Mouse (Mus musculus) kidney, embryonic 15.5 days (tissue): Measurements from ENCODE around the gene Lhfpl2. TPM values are rescaled to one million over a fixed set of nuclear protein-coding genes. Genes with fewer than 3 reads are reported as not detected.
"Not testable (repeated sequence)": the region's sequence is repeated elsewhere in the genome, so short reads cannot be mapped to it uniquely, and the experiment has no call there.

ENCODE experiments used
- ATAC-seq: fragments of 200-750 bp; cut with Nextera tagmentation; replicated peaks from 2 replicates; pipeline ENCODE4 v1.8.0; 2017; ENCODE audit warnings: moderate TSS enrichment; ENCODE audit not compliant: low FRiP score
- H3K27ac ChIP-seq: fragments of 300-500 bp; sonication (generic); 2 replicates; pipeline ENCODE4 v1.5.1; 2015; ENCODE audit warnings: mild to moderate bottlenecking, inconsistent platforms
- H3K27me3 ChIP-seq: fragments of 300-500 bp; sonication (generic); 2 replicates; pipeline ENCODE4 v1.6.1; 2015; ENCODE audit warnings: inconsistent platforms
- H3K36me3 ChIP-seq: fragments of 300-500 bp; sonication (generic); 2 replicates; pipeline ENCODE4 v1.6.1; 2015; ENCODE audit warnings: inconsistent platforms
- H3K4me1 ChIP-seq: fragments of 300-500 bp; sonication (generic); 2 replicates; pipeline ENCODE4 v1.6.1; 2015; ENCODE audit warnings: inconsistent platforms
- H3K4me2 ChIP-seq: fragments of 300-500 bp; sonication (generic); 2 replicates; pipeline ENCODE4 v1.6.1; 2015; ENCODE audit warnings: moderate library complexity, mild to moderate bottlenecking, inconsistent platforms
- H3K4me3 ChIP-seq: fragments of 300-500 bp; sonication (generic); replicated peaks from 2 replicates; pipeline ENCODE4 v1.5.1; 2015; ENCODE audit warnings: mild to moderate bottlenecking, inconsistent platforms
- H3K9ac ChIP-seq: fragments of 300-500 bp; sonication (generic); 2 replicates; pipeline ENCODE4 v1.6.1; 2015; ENCODE audit warnings: mild to moderate bottlenecking, inconsistent platforms
- H3K9me3 ChIP-seq: fragments of 300-500 bp; sonication (generic); replicated peaks from 2 replicates; pipeline ENCODE4 v1.6.1; 2016; ENCODE audit warnings: inconsistent platforms
- WGBS: fragments of 180-500 bp; shearing (Covaris S2); methylation state at CpG from one replicate; pipeline ENCODE4 v1.1.7; 2015; ENCODE audit warnings: mixed read lengths; 5-methylcytosine and 5-hydroxymethylcytosine counted together
- polyA plus RNA-seq: library from polyadenylated mRNA; unstranded; fragments of >200 nt; fragmentation: Nextera tagmentation; extraction: Ambion mirVana; gene quantifications from 2 replicates; pipeline ENCODE4 v1.2.1, GENCODE M21; 2015

Gene Lhfpl2
- polyA plus RNA-seq, result 87.7 and 89.1 TPM in 2 replicates

DNA sequence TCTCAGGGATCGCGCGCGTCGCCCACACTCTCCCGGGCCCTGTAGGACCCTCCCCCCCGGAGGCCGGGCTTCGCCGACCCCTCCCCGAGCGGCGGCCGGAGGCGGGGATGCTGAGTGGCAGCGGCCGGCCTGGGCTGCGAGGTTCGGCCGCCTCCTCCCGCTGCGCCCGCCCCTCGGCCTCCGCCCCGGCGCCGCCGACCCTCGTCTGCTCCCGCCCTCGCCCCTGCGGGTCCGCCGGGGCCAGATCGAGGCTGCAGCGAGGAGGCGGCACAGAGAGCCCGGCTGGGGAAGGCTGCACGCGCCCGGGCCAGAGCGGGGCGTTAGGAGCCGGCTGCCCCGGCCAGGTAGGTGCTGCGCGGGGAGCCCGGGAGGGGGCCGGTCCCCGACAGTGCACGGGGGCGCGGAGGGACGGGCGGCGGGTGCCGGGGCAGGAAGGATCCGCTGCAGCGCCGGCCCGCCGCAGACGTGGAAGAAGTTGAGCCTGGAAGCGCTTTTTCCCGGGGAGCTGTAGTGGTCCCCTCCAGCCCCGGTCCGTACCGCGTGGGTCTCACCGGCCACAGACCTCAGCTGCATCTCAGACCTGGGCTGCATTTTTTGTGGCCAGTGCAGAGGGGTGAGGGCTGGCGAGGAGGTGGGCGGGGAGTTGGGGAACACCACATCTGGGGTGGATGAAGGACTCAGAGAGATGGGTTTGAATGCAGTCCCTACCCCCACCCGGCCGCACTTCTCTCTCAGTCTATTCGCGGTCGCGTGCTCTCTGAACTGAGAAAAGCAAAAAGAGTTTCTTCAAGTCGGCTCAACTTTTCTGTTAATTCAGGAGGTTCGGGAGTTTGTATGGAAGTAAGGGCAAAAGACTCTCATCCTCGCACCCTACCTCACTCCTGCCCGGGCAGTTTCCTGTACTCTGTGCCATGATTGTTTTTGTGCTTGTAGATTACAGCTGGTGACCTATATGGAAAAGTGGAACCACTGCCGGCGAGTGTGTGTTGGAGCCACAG lies at the start of gene Lhfpl2:
Gene Lhfpl2 (plus strand): TSS at position 234 of the 998 bp plus-strand sequence.
- H3K9ac ChIP-seq, result peak within 1 kb of the TSS; percentile 90
- H3K4me3 ChIP-seq, result peak within 1 kb of the TSS; percentile 89
- under 1% methylated on average over 78 of the region's 85 CpGs for WGBS
- peaks cover 45% of the 10 kb centered on the region for H3K4me1 ChIP-seq
- peak within 1 kb of the TSS; percentile 79 for H3K4me2 ChIP-seq
- peak; percentile 90 for ATAC-seq
- peaks cover 8% of the 10 kb centered on the region; the same call in 1 of the 2 replicates for H3K36me3 ChIP-seq
- H3K27me3 ChIP-seq, result no peaks in the 10 kb centered on the region
- peak within 1 kb of the TSS; percentile 96 for H3K27ac ChIP-seq
- 0 out of 2 replicates have a peak, but pooled peaks cover 4% of the 10 kb centered on the region for H3K9me3 ChIP-seq

DNA sequence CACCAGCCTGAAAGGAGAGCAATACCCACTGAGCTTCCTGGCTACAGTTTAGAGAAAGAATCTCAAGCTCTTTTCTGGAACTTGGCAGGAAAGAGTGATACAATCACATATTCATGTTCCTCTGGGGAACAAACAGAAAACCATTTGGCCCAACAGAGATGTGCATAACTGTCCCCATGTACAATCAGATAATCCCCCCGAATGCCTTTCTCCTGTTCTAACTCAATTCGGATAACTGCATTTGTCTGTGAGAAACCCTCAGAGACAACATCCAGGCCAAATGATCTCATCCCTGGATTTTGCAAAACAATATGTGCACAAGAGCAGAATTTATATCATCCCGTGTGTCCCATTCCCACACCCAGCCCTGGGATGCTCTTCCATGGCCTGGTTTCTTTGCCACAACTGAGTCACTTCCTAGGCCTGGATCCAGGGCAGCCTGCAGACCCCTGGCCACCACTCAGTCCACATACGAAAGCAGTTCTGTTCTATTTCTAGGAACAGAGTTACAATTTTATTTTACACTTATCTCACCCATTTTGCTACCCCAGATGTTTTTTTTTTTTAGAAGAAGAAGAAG lies 45.5 kb upstream of the Lhfpl2 start:
- Histone ChIP-seq H3K27me3 (no peaks in the 10 kb centered on the region), H3K4me2 (no peak overlapping the region), H3K9me3 (no peaks in the 10 kb centered on the region), H3K4me3 (no peak overlapping the region), H3K36me3 (no peaks in the 10 kb centered on the region), H3K9ac (no peak overlapping the region), H3K4me1 (peaks cover 12% of the 10 kb centered on the region), H3K27ac (no peak overlapping the region)
- no peak for ATAC-seq
- WGBS, result 92% methylated on average over 4 of the region's 4 CpGs

GRCm38 (mm10) chr13:94013986-94014385 lies 43.6 kb upstream of the Lhfpl2 start:
- Histone ChIP-seq H3K9me3 (no peaks in the 10 kb centered on the region), H3K27ac (peak overlapping the region; percentile 38; the same call in 1 of the 2 replicates), H3K9ac (no peak overlapping the region), H3K4me2 (no peak overlapping the region), H3K27me3 (no peaks in the 10 kb centered on the region), H3K4me3 (no peak overlapping the region), H3K4me1 (peaks cover 12% of the 10 kb centered on the region), H3K36me3 (no peaks in the 10 kb centered on the region)
- 68% methylated on average over 10 of the region's 10 CpGs for WGBS
- no peak for ATAC-seq

GRCm38 (mm10) chr13:94024575-94024974 lies 33.0 kb upstream of the Lhfpl2 start:
- H3K36me3 ChIP-seq, H3K4me2 ChIP-seq, H3K27ac ChIP-seq, ATAC-seq, H3K9me3 ChIP-seq, H3K27me3 ChIP-seq, H3K9ac ChIP-seq, H3K4me3 ChIP-seq: not testable (repeated sequence)
- H3K4me1 ChIP-seq, result peaks cover 14% of the 10 kb centered on the region
- 79% methylated on average over 10 of the region's 13 CpGs for WGBS

- Histone ChIP-seq H3K27me3 (no peaks in the 10 kb centered on the region), H3K36me3 (no peaks in the 10 kb centered on the region), H3K9ac (no peak overlapping the region), H3K9me3 (no peaks in the 10 kb centered on the region), H3K4me1 (peaks cover 14% of the 10 kb centered on the region), H3K27ac (peak overlapping the region; percentile 38; the same call in 1 of the 2 replicates), H3K4me2 (no peak overlapping the region), H3K4me3 (no peak overlapping the region)
- no peak; the same call in 1 of the 2 replicates for ATAC-seq
- 65% methylated on average over 10 of the region's 10 CpGs for WGBS
These were observed 28.4 kb upstream of the Lhfpl2 start for GRCm38 (mm10) chr13:94029147-94029546.

GRCm38 (mm10) chr13:94030551-94030950 lies 27.0 kb upstream of the Lhfpl2 start:
- Histone ChIP-seq H3K27me3 (no peaks in the 10 kb centered on the region), H3K36me3 (no peaks in the 10 kb centered on the region), H3K9ac (no peak overlapping the region), H3K27ac (no peak overlapping the region), H3K4me3 (no peak overlapping the region), H3K4me2 (no peak overlapping the region), H3K9me3 (no peaks in the 10 kb centered on the region), H3K4me1 (peaks cover 14% of the 10 kb centered on the region)
- WGBS, result 95% methylated on average over 2 of the region's 2 CpGs
- no peak for ATAC-seq

DNA sequence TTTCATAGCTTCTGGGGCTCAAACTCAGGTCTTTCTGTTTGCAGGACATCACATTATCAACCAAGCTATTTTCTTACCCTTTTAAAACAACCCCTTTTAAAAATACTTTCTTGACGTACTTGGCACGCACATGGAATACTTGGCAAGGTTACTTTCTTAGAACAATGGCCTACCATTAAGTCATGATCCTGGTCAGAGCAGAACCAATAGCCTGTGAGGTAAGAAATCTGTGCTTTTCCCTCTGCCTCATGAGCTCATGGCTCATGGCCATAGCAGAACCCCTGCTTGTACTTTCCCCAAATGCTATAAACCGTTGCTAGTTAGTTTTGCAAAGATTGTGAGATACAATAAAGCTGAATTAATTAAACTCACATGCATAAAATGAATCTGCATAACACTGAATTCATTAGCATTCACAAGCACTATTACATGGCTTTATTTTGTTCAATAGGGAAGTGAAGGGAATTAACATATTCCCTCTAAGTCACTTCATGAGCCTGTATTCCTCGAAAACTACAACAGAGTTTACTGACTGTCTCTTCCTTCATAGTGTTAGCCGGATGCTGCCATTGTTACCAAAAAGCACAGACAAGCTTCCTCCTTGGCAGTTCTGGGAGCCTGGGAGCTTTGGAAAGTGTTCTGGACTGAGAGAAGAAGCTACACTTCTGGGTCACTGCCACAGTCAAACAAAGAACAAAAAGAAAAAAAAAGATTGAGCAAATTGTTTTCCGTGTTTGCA lies 20.1 kb upstream of the Lhfpl2 start:
- H3K9ac ChIP-seq, result no peak overlapping the region
- no peak for ATAC-seq
- 46% methylated on average over 6 of the region's 6 CpGs for WGBS

DNA sequence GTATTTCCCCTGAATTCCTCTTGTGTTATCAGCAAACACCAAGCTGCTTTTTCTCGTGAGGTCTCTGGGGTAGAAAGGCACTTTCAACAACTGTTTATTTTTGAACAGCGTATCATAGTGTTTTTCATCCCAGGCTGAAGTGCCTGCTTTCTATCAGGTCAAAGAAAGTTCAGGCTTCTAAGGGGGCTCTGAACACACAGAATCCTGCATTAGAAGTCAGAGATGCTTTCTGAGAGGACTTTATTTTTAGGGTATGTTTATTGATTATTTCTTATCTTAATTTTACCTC lies 19.6 kb upstream of the Lhfpl2 start:
- no peaks in the 10 kb centered on the region for H3K9me3 ChIP-seq
- 29% methylated on average over 2 of the region's 2 CpGs for WGBS
- no peak for ATAC-seq
- no peak overlapping the region for H3K4me2 ChIP-seq
- H3K4me1 ChIP-seq, result peaks cover 12% of the 10 kb centered on the region
- H3K4me3 ChIP-seq, result no peak overlapping the region
- H3K27ac ChIP-seq, result peak overlapping the region; percentile 70
- no peak overlapping the region for H3K9ac ChIP-seq
- no peaks in the 10 kb centered on the region for H3K36me3 ChIP-seq
- H3K27me3 ChIP-seq, result no peaks in the 10 kb centered on the region

More for the DNA sequence above, 20.1 kb upstream of the Lhfpl2 start:
- Histone ChIP-seq H3K9me3 (no peaks in the 10 kb centered on the region), H3K27ac (peak overlapping the region; percentile 70), H3K4me1 (peaks cover 12% of the 10 kb centered on the region), H3K4me3 (no peak overlapping the region), H3K36me3 (no peaks in the 10 kb centered on the region), H3K27me3 (no peaks in the 10 kb centered on the region), H3K4me2 (no peak overlapping the region)

DNA sequence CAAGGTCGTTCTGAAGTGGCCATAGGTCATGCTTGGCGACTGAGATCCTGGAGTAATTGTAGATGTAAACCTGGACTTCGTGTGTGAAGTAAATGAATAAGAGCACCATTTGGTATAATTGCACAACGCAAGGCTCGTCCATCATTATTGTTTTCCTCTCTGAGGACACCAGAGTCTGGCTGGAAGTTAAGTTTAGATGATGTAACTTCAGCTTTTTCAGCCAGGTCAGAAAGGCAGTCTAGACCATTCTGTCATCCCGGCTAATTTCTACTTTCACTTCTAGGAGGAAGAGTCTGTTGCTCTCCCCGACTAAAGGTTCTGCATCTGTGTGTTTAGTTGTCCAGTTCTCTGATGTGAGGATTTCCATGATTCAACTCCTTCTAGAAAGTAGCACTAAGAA lies 7.6 kb upstream of the Lhfpl2 start:
- Histone ChIP-seq H3K4me3 (no peak overlapping the region), H3K4me2 (no peak overlapping the region), H3K4me1 (0 out of 2 replicates have a peak, but pooled peaks cover 2% of the 10 kb centered on the region), H3K9me3 (no peaks in the 10 kb centered on the region), H3K27ac (no peak overlapping the region), H3K27me3 (no peaks in the 10 kb centered on the region), H3K9ac (no peak overlapping the region), H3K36me3 (no peaks in the 10 kb centered on the region)
- WGBS, result 49% methylated on average over 7 of the region's 7 CpGs
- ATAC-seq, result no peak

DNA sequence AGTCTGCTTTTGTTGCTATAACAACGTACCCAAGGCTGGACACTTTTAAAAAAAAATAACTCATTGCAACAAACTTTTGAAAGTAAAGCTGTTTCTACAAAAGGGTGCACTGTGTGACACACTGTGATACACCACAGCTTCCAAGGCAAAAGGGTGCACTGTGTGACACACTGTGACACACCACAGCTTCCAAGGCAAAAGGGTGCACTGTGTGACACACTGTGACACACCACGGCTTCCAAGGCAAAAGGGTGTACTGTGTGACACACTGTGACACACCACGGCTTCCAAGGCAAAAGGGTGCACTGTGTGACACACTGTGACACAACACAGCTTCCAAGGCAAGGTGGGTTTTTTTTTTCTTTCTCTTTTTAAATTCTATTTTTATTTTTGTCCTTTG lies 6.8 kb upstream of the Lhfpl2 start:
- H3K27me3 ChIP-seq, result no peaks in the 10 kb centered on the region
- H3K27ac ChIP-seq, result no peak overlapping the region
- H3K4me2 ChIP-seq, result no peak overlapping the region
- ATAC-seq, result no peak
- no peaks in the 10 kb centered on the region for H3K9me3 ChIP-seq
- H3K9ac ChIP-seq, result no peak overlapping the region
- H3K36me3 ChIP-seq, result no peaks in the 10 kb centered on the region
- 91% methylated on average over 3 of the region's 3 CpGs for WGBS
- 0 out of 2 replicates have a peak, but pooled peaks cover 2% of the 10 kb centered on the region for H3K4me1 ChIP-seq
- no peak overlapping the region for H3K4me3 ChIP-seq

DNA sequence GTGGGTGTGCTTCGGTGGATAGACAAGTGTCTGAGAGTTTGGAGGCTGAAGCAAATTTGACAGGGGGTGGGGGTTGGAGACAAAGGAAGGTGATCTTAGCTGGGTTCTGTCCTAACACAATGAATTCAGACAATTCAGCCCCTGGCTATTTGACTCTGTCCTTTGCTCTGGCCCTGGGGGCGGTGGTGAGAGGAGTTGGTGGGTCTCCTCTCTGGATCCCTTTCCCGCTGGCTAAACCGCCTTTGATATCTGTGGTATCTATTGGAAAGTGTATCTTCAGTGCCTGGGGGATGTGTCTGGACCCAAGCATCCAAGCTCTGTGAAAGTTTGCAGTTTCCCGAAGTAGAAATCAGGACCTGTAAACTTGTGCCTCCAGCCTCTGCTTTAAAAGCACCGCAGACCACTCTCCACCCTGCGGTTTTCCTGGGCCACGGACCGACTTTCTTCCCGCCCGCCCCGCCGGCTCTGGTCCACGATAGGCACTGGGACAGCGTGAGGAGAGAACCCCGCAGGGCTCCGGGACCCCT lies 497 bp upstream of the Lhfpl2 start:
- peaks cover 38% of the 10 kb centered on the region for H3K4me1 ChIP-seq
- peak overlapping the region; percentile 90 for H3K9ac ChIP-seq
- 1% methylated on average over 17 of the region's 17 CpGs for WGBS
- H3K9me3 ChIP-seq, result 0 out of 2 replicates have a peak, but pooled peaks cover 4% of the 10 kb centered on the region
- no peaks in the 10 kb centered on the region for H3K27me3 ChIP-seq
- no peak for ATAC-seq
- H3K36me3 ChIP-seq, result peaks cover 8% of the 10 kb centered on the region; the same call in 1 of the 2 replicates
- peak overlapping the region; percentile 79 for H3K4me2 ChIP-seq
- peak overlapping the region; percentile 96 for H3K27ac ChIP-seq
- peak overlapping the region; percentile 89 for H3K4me3 ChIP-seq
